Mouse (Mus musculus): Measurements from ENCODE around the gene a. TPM values are rescaled to one million over a fixed set of nuclear protein-coding genes. Genes with fewer than 3 reads are reported as not detected.

The a gene
- polyA plus RNA-seq, 1 experiment, result 1.4 TPM

GRCm38 (mm10) chr2:154782856-154783650, 8.1 kb upstream of the a start:
- TF ChIP-seq CTCF (IDR thresholded peaks at IDR 0.05; ENCODE audit: control insufficient read depth, insufficient read depth, insufficient replicate concordance, low read depth, low read length) (no peak), POLR2A (IDR thresholded peaks at IDR 0.05; ENCODE audit: control insufficient read depth, low read depth, low read length) (no peak)
- peak overlapping the region; percentile 55 for H3K4me3 ChIP-seq (ENCODE audit: control insufficient read depth, low read depth, low read length)
- H3K4me1 ChIP-seq (ENCODE audit: control insufficient read depth, insufficient read depth, low read length), result peaks cover 4% of the 10 kb centered on the region; the same call in 1 of the 2 replicates
- no peaks in the 10 kb centered on the region for H3K36me3 ChIP-seq (ENCODE audit: control insufficient read depth, insufficient read depth, low read length)
- no peaks in the 10 kb centered on the region for H3K27me3 ChIP-seq (ENCODE audit: control insufficient read depth, insufficient read depth, low read length)
- H3K27ac ChIP-seq (ENCODE audit: control insufficient read depth, insufficient read depth, low read depth, low read length), result no peak overlapping the region

GRCm38 (mm10) chr2:154785284-154785683, 5.9 kb upstream of the a start:
- Histone ChIP-seq H3K27me3 (ENCODE audit: control insufficient read depth, insufficient read depth, low read length) (no peaks in the 10 kb centered on the region), H3K4me3 (ENCODE audit: control insufficient read depth, low read depth, low read length) (no peak overlapping the region), H3K27ac (ENCODE audit: control insufficient read depth, insufficient read depth, low read depth, low read length) (no peak overlapping the region), H3K36me3 (ENCODE audit: control insufficient read depth, insufficient read depth, low read length) (no peaks in the 10 kb centered on the region), H3K4me1 (ENCODE audit: control insufficient read depth, insufficient read depth, low read length) (peaks cover 8% of the 10 kb centered on the region)
- no peak for TF ChIP-seq POLR2A (IDR thresholded peaks at IDR 0.05; ENCODE audit: control insufficient read depth, low read depth, low read length)
- TF ChIP-seq CTCF (IDR thresholded peaks at IDR 0.05; ENCODE audit: control insufficient read depth, insufficient read depth, insufficient replicate concordance, low read depth, low read length), result no peak

GRCm38 (mm10) chr2:154786187-154786586, 5.0 kb upstream of the a start:
- Histone ChIP-seq H3K4me3 (ENCODE audit: control insufficient read depth, low read depth, low read length) (no peak overlapping the region), H3K27ac (ENCODE audit: control insufficient read depth, insufficient read depth, low read depth, low read length) (no peak overlapping the region), H3K36me3 (ENCODE audit: control insufficient read depth, insufficient read depth, low read length) (no peaks in the 10 kb centered on the region), H3K4me1 (ENCODE audit: control insufficient read depth, insufficient read depth, low read length) (peaks cover 8% of the 10 kb centered on the region), H3K27me3 (ENCODE audit: control insufficient read depth, insufficient read depth, low read length) (no peaks in the 10 kb centered on the region)
- TF ChIP-seq CTCF (IDR thresholded peaks at IDR 0.05; ENCODE audit: control insufficient read depth, insufficient read depth, insufficient replicate concordance, low read depth, low read length) (no peak), POLR2A (IDR thresholded peaks at IDR 0.05; ENCODE audit: control insufficient read depth, low read depth, low read length) (no peak)

GRCm38 (mm10) chr2:154786776-154787175, 4.4 kb upstream of the a start:
- Histone ChIP-seq H3K27ac (ENCODE audit: control insufficient read depth, insufficient read depth, low read depth, low read length) (no peak overlapping the region), H3K4me3 (ENCODE audit: control insufficient read depth, low read depth, low read length) (no peak overlapping the region), H3K4me1 (ENCODE audit: control insufficient read depth, insufficient read depth, low read length) (peaks cover 8% of the 10 kb centered on the region), H3K27me3 (ENCODE audit: control insufficient read depth, insufficient read depth, low read length) (no peaks in the 10 kb centered on the region), H3K36me3 (ENCODE audit: control insufficient read depth, insufficient read depth, low read length) (no peaks in the 10 kb centered on the region)
- TF ChIP-seq POLR2A (IDR thresholded peaks at IDR 0.05; ENCODE audit: control insufficient read depth, low read depth, low read length) (no peak), CTCF (IDR thresholded peaks at IDR 0.05; ENCODE audit: control insufficient read depth, insufficient read depth, insufficient replicate concordance, low read depth, low read length) (no peak)

- peaks cover 10% of the 10 kb centered on the region for H3K4me1 ChIP-seq (ENCODE audit: control insufficient read depth, insufficient read depth, low read length)
- H3K4me3 ChIP-seq (ENCODE audit: control insufficient read depth, low read depth, low read length), result no peak overlapping the region
- no peak overlapping the region for H3K27ac ChIP-seq (ENCODE audit: control insufficient read depth, insufficient read depth, low read depth, low read length)
- TF ChIP-seq CTCF (IDR thresholded peaks at IDR 0.05; ENCODE audit: control insufficient read depth, insufficient read depth, insufficient replicate concordance, low read depth, low read length) (no peak), POLR2A (IDR thresholded peaks at IDR 0.05; ENCODE audit: control insufficient read depth, low read depth, low read length) (no peak)
- no peaks in the 10 kb centered on the region for H3K36me3 ChIP-seq (ENCODE audit: control insufficient read depth, insufficient read depth, low read length)
- H3K27me3 ChIP-seq (ENCODE audit: control insufficient read depth, insufficient read depth, low read length), result no peaks in the 10 kb centered on the region
Measured at GRCm38 (mm10) chr2:154789381-154789780, 1.8 kb upstream of the a start.

- peaks cover 10% of the 10 kb centered on the region for H3K4me1 ChIP-seq (ENCODE audit: control insufficient read depth, insufficient read depth, low read length)
- TF ChIP-seq CTCF (IDR thresholded peaks at IDR 0.05; ENCODE audit: control insufficient read depth, insufficient read depth, insufficient replicate concordance, low read depth, low read length) (no peak), POLR2A (IDR thresholded peaks at IDR 0.05; ENCODE audit: control insufficient read depth, low read depth, low read length) (no peak)
- H3K36me3 ChIP-seq (ENCODE audit: control insufficient read depth, insufficient read depth, low read length), result no peaks in the 10 kb centered on the region
- no peaks in the 10 kb centered on the region for H3K27me3 ChIP-seq (ENCODE audit: control insufficient read depth, insufficient read depth, low read length)
- H3K27ac ChIP-seq (ENCODE audit: control insufficient read depth, insufficient read depth, low read depth, low read length), result peak overlapping the region; percentile 81
- H3K4me3 ChIP-seq (ENCODE audit: control insufficient read depth, low read depth, low read length), result peak overlapping the region; percentile 91
Measured at GRCm38 (mm10) chr2:154789977-154790655, 1.1 kb upstream of the a start.
